Mouse (Mus musculus): Measurements from ENCODE around the gene Gtf2a2.

Gene Gtf2a2

DNA sequence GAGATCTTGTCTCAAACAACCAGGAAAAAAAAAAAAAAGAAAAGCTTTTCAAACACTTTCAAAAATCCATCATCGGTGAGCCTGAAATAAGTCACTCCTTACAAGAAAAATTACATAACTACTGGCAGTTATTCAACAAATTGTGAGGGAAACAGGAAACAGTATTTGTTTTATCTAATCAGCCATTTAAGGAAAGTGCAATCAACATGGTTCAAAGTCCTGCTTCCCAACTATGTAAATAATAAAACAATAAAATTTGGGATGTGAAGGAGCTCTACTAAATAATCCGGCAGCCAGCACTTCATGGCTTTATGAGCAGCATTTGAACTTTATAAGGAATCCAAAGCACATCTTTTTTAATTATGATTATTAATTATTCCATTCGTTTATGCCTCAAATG lies 49.7 kb downstream of the Gtf2a2 start:
- no peak for DNase-seq (ENCODE audit: low spot score)

- DNase-seq (ENCODE audit: low spot score): no peak
Measured at GRCm38 (mm10) chr9:70067497-70067896, 55.1 kb downstream of the Gtf2a2 start.

DNA sequence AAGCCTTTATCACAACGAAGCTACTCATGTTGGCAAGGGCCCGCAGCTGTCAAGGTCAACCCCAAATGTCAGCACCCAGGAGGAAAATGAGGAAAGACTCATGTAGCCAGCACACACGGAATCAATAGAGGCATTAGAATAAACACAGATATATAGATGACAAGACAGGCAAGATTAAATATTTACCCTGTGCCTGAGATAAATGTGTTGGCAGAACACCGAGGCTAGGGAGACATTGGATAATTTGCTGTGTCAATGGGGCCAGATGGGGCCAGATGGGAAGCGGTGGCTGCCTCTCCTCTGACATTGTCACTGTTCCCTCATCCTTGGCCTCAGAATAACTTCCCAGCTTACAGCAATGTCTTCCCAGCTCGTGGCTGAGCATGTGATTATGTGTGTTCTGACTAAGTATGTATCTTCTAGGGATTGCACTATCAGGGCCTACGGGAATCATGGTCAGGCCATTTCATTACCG lies 57.6 kb downstream of the Gtf2a2 start:
- DNase-seq (ENCODE audit: low spot score): no peak

GRCm38 (mm10) chr9:70072387-70072786 lies 60.0 kb downstream of the Gtf2a2 start:
- DNase-seq (ENCODE audit: low spot score): no peak

Measured in layer of hippocampus, adult 11-12 months (tissue).